8 mouse cellular contexts compared by ENCODE assay signal in the genomic region with DNA sequence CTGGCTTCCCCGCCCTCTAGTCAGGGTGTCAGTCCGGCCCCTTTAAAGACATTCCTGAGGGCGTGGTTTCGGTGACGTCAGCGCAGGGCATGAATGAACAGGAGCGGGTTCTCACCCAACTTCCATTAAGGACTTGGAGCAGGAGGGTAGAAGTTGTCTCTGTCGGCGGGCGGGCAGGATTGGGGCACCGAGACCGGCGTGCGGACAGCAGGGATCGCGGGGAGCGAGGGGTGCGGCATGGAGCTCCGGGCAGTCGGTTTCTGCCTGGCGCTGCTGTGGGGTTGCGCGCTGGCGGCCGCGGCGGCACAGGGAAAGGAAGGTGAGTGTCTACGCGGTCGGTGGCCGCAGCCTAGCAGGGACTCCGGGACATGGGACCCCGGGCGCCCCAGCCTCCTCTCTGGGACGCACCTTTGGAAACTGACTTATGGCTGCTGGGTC. TPM values are rescaled to one million over a fixed set of nuclear protein-coding genes. Genes with fewer than 3 reads are reported as not detected.
DNase-seq lines count a peak whose midpoint lies in the region; ATAC-seq lines count a peak whose summit lies in the region.

Gene Epha2, plus strand, starts transcription at position 125 of the 438 bp plus-strand sequence.

- DNase-seq in NIH3T3 (ENCODE audit: low read depth), result peak; percentile 91
- peak; percentile 50 for DNase-seq in cerebellum, adult 8-10 months
- peak; percentile 37 to 79 for DNase-seq in frontal cortex, adult 2 months (ENCODE audit: extremely low spot score in 1 of 2, low spot score in 1 of 2)
- DNase-seq in layer of hippocampus, postnatal 10 days (ENCODE audit: low spot score in 2 of 2), result peak; percentile 75 to 78
- peak; percentile 89 for DNase-seq in retina, embryonic 14.5 days (ENCODE audit: low spot score)

- no peaks in the 10 kb centered on the region for H3K36me3 ChIP-seq in hindbrain, embryonic 12.5 days
- H3K36me3 ChIP-seq in lung, embryonic 16.5 days (ENCODE audit: control insufficient read depth, insufficient read depth, low read length), result no peaks in the 10 kb centered on the region

- peak within 1 kb of the TSS; percentile 58 for H3K9ac ChIP-seq in hindbrain, embryonic 12.5 days
- H3K9ac ChIP-seq in lung, embryonic 16.5 days (ENCODE audit: low read length), result peak within 1 kb of the TSS; percentile 85

- H3K27ac ChIP-seq in hindbrain, embryonic 12.5 days, result no peak within 1 kb of the TSS
- H3K27ac ChIP-seq in lung, embryonic 16.5 days (ENCODE audit: low read length), result peak within 1 kb of the TSS; percentile 72

- under 1% methylated on average over 35 of the region's 35 CpGs for WGBS in hindbrain, embryonic 12.5 days
- WGBS in lung, embryonic 16.5 days, result under 1% methylated on average over 35 of the region's 35 CpGs

- peaks cover 37% of the 10 kb centered on the region for H3K4me1 ChIP-seq in hindbrain, embryonic 12.5 days
- peaks cover 12% of the 10 kb centered on the region for H3K4me1 ChIP-seq in lung, embryonic 16.5 days (replicated peaks; ENCODE audit: control insufficient read depth, insufficient read depth, low read length)

- ATAC-seq in hindbrain, embryonic 12.5 days (ENCODE audit: low FRiP score), result peak; percentile 72
- ATAC-seq in lung, embryonic 16.5 days (ENCODE audit: low read depth), result peak; percentile 77
- ATAC-seq in inflammation-experienced regulatory T-cells, adult 6 months, result no peak

- H3K27me3 ChIP-seq in hindbrain, embryonic 12.5 days, result peaks cover 86% of the 10 kb centered on the region
- H3K27me3 ChIP-seq in lung, embryonic 16.5 days (ENCODE audit: control insufficient read depth, insufficient read depth, low read depth, low read length), result peaks cover 2% of the 10 kb centered on the region; the same call in 1 of the 2 replicates

- H3K9me3 ChIP-seq in hindbrain, embryonic 12.5 days (replicated peaks), result no peaks in the 10 kb centered on the region
- no peaks in the 10 kb centered on the region for H3K9me3 ChIP-seq in lung, embryonic 16.5 days (ENCODE audit: control insufficient read depth, low read length)

- peak within 1 kb of the TSS; percentile 76 for H3K4me2 ChIP-seq in hindbrain, embryonic 12.5 days (replicated peaks)
- H3K4me2 ChIP-seq in lung, embryonic 16.5 days (ENCODE audit: low read depth, low read length), result peak within 1 kb of the TSS; percentile 69

- peak within 1 kb of the TSS; percentile 51 for H3K4me3 ChIP-seq in hindbrain, embryonic 12.5 days
- peak within 1 kb of the TSS; percentile 69 for H3K4me3 ChIP-seq in lung, embryonic 16.5 days (ENCODE audit: low read length)

RNA-seq across cellular contexts. Expression of gene Epha2, which starts in this region (rescaled TPM):
- 2.3 and 2.6 TPM in 2 replicates for polyA plus RNA-seq in frontal cortex, adult 2 months (2012; rRNA removed)
- 2.7 and 3.2 TPM in 2 replicates for polyA plus RNA-seq in hindbrain, embryonic 12.5 days (2016; fragmentation: Nextera tagmentation; extraction: Ambion mirVana)
- 1 to 10 TPM; 2.5 to 2.7 TPM for total RNA-seq in layer of hippocampus, postnatal 10 days (2021)
- polyA plus RNA-seq in lung, embryonic 16.5 days (2015; fragmentation: Nextera tagmentation; extraction: Ambion mirVana), result 11.6 and 11.8 TPM in 2 replicates
- polyA plus RNA-seq in inflammation-experienced regulatory T-cells, adult 6 months (2017; shearing (Covaris generic)), result not detected
